Mouse (Mus musculus) lung, embryonic 15.5 days (tissue): ENCODE results near the gene Igsf8. TPM values are rescaled to one million over a fixed set of nuclear protein-coding genes. Genes with fewer than 3 reads are reported as not detected.
A peak's percentile ranks its signal among the peaks of the same experiment; 100 is the strongest.

Source experiments
- ATAC-seq: fragments of 200-750 bp; cut with Nextera tagmentation; 2 replicates; pipeline ENCODE4 v1.8.0; 2017; ENCODE audit warnings: moderate number of reproducible peaks, borderline replicate concordance; ENCODE audit not compliant: low FRiP score, low TSS enrichment; ENCODE audit errors: extremely low read depth
- H3K27ac ChIP-seq: fragments of 300-500 bp; sonication (generic); 2 replicates; pipeline ENCODE4 v1.5.1; 2015; ENCODE audit warnings: moderate library complexity, mild to moderate bottlenecking, inconsistent platforms
- H3K27me3 ChIP-seq: fragments of 300-500 bp; sonication (generic); 2 replicates; pipeline ENCODE4 v1.6.1; 2015; ENCODE audit warnings: inconsistent platforms
- H3K36me3 ChIP-seq: fragments of 300-500 bp; sonication (generic); 2 replicates; pipeline ENCODE4 v1.6.1; 2015; ENCODE audit warnings: inconsistent platforms
- H3K4me1 ChIP-seq: fragments of 300-500 bp; sonication (generic); 2 replicates; pipeline ENCODE4 v1.6.1; 2015; ENCODE audit warnings: inconsistent platforms
- H3K4me2 ChIP-seq: fragments of 300-500 bp; sonication (generic); 2 replicates; pipeline ENCODE4 v1.6.1; 2015; ENCODE audit warnings: inconsistent platforms, mild to moderate bottlenecking, moderate library complexity
- H3K4me3 ChIP-seq: fragments of 300-500 bp; sonication (generic); 2 replicates; pipeline ENCODE4 v1.5.1; 2015; ENCODE audit warnings: mild to moderate bottlenecking, inconsistent platforms
- H3K9ac ChIP-seq: fragments of 300-500 bp; sonication (generic); 2 replicates; pipeline ENCODE4 v1.6.1; 2015; ENCODE audit warnings: inconsistent platforms
- H3K9me3 ChIP-seq: fragments of 300-500 bp; sonication (generic); 2 replicates; pipeline ENCODE4 v1.6.1; 2016; ENCODE audit warnings: inconsistent platforms
- WGBS: fragments of 180-500 bp; shearing (Covaris S2); methylation state at CpG from one replicate; pipeline ENCODE4 v1.1.7; 2015; 5-methylcytosine and 5-hydroxymethylcytosine counted together
- polyA plus RNA-seq: library from polyadenylated mRNA; unstranded; fragments of >200 nt; fragmentation: Nextera tagmentation; extraction: Ambion mirVana; gene quantifications from 2 replicates; pipeline ENCODE4 v1.2.1, GENCODE M21; 2015

Gene Igsf8
- polyA plus RNA-seq, 1 experiment from 2014 or later = 46.2 TPM

GRCm38 (mm10) chr1:172306885-172307284, 45.4 kb downstream of the Igsf8 start:
- Histone ChIP-seq H3K9ac (no peak overlapping the region), H3K27me3 (no peaks in the 10 kb centered on the region), H3K4me2 (no peak overlapping the region), H3K27ac (peak overlapping the region; percentile 80; the same call in 1 of the 2 replicates), H3K4me3 (no peak overlapping the region), H3K9me3 (no peaks in the 10 kb centered on the region), H3K4me1 (peaks cover 39% of the 10 kb centered on the region), H3K36me3 (no peaks in the 10 kb centered on the region)
- no peak for ATAC-seq
- 63% methylated on average over 6 of the region's 6 CpGs for WGBS

- no peak overlapping the region for H3K4me2 ChIP-seq
- no peaks in the 10 kb centered on the region for H3K9me3 ChIP-seq
- peak overlapping the region; percentile 80 for H3K27ac ChIP-seq
- peaks cover 41% of the 10 kb centered on the region for H3K4me1 ChIP-seq
- no peak overlapping the region for H3K9ac ChIP-seq
- 48% methylated on average over 10 of the region's 10 CpGs for WGBS
- no peaks in the 10 kb centered on the region for H3K36me3 ChIP-seq
- H3K4me3 ChIP-seq = no peak overlapping the region
- no peak for ATAC-seq
- H3K27me3 ChIP-seq = no peaks in the 10 kb centered on the region
Measured at GRCm38 (mm10) chr1:172307936-172308335, 46.5 kb downstream of the Igsf8 start.

GRCm38 (mm10) chr1:172308409-172308808, 47.0 kb downstream of the Igsf8 start:
- Histone ChIP-seq H3K4me2 (no peak overlapping the region), H3K9ac (no peak overlapping the region), H3K27me3 (no peaks in the 10 kb centered on the region), H3K36me3 (no peaks in the 10 kb centered on the region), H3K4me1 (peaks cover 42% of the 10 kb centered on the region), H3K4me3 (no peak overlapping the region), H3K9me3 (no peaks in the 10 kb centered on the region), H3K27ac (peak overlapping the region; percentile 80)
- 83% methylated on average over 1 of the region's 1 CpGs for WGBS
- no peak for ATAC-seq

GRCm38 (mm10) chr1:172309699-172310398, 48.4 kb downstream of the Igsf8 start:
- Histone ChIP-seq H3K4me1 (peaks cover 42% of the 10 kb centered on the region), H3K9ac (peak overlapping the region; percentile 55), H3K27ac (peak overlapping the region; percentile 94), H3K4me3 (peak overlapping the region; percentile 35), H3K36me3 (no peaks in the 10 kb centered on the region), H3K9me3 (no peaks in the 10 kb centered on the region), H3K27me3 (no peaks in the 10 kb centered on the region), H3K4me2 (peak overlapping the region; percentile 84)
- WGBS = 2% methylated on average over 14 of the region's 14 CpGs
- peak; percentile 69 for ATAC-seq

- peak overlapping the region; percentile 95 for H3K4me2 ChIP-seq
- no peaks in the 10 kb centered on the region for H3K36me3 ChIP-seq
- no peaks in the 10 kb centered on the region for H3K9me3 ChIP-seq
- ATAC-seq = peak; percentile 15; the same call in 1 of the 2 replicates
- H3K27ac ChIP-seq = peak overlapping the region; percentile 94
- peak overlapping the region; percentile 65 for H3K9ac ChIP-seq
- H3K27me3 ChIP-seq = no peaks in the 10 kb centered on the region
- WGBS = 4% methylated on average over 22 of the region's 23 CpGs
- peaks cover 42% of the 10 kb centered on the region for H3K4me1 ChIP-seq
- peak overlapping the region; percentile 63 for H3K4me3 ChIP-seq
Measured at GRCm38 (mm10) chr1:172311248-172311906, 49.9 kb downstream of the Igsf8 start.

- peak overlapping the region; percentile 65 for H3K9ac ChIP-seq
- no peaks in the 10 kb centered on the region for H3K9me3 ChIP-seq
- peak; percentile 86 for ATAC-seq
- peaks cover 40% of the 10 kb centered on the region for H3K4me1 ChIP-seq
- peak overlapping the region; percentile 63 for H3K4me3 ChIP-seq
- WGBS = under 1% methylated on average over 34 of the region's 55 CpGs
- H3K36me3 ChIP-seq = no peaks in the 10 kb centered on the region
- H3K27ac ChIP-seq = peak overlapping the region; percentile 94
- H3K27me3 ChIP-seq = no peaks in the 10 kb centered on the region
- peak overlapping the region; percentile 95 for H3K4me2 ChIP-seq
Measured at GRCm38 (mm10) chr1:172311921-172312767, 50.7 kb downstream of the Igsf8 start.

GRCm38 (mm10) chr1:172312768-172313561, 51.5 kb downstream of the Igsf8 start:
- Histone ChIP-seq H3K27ac (no peak overlapping the region), H3K4me2 (peak overlapping the region; percentile 95), H3K4me1 (peaks cover 38% of the 10 kb centered on the region), H3K4me3 (peak overlapping the region; percentile 63), H3K36me3 (0 out of 2 replicates have a peak, but pooled peaks cover under 1% of the 10 kb centered on the region), H3K9me3 (no peaks in the 10 kb centered on the region), H3K9ac (peak overlapping the region; percentile 65), H3K27me3 (no peaks in the 10 kb centered on the region)
- peak; percentile 6; the same call in 1 of the 2 replicates for ATAC-seq
- 11% methylated on average over 16 of the region's 16 CpGs for WGBS

GRCm38 (mm10) chr1:172313613-172314411, 52.4 kb downstream of the Igsf8 start:
- H3K9me3 ChIP-seq = no peaks in the 10 kb centered on the region
- WGBS = 75% methylated on average over 10 of the region's 10 CpGs
- no peak overlapping the region for H3K27ac ChIP-seq
- H3K36me3 ChIP-seq = peaks cover 7% of the 10 kb centered on the region; the same call in 1 of the 2 replicates
- no peak overlapping the region for H3K9ac ChIP-seq
- H3K4me2 ChIP-seq = peak overlapping the region; percentile 95; the same call in 1 of the 2 replicates
- no peak overlapping the region for H3K4me3 ChIP-seq
- peaks cover 32% of the 10 kb centered on the region for H3K4me1 ChIP-seq
- no peaks in the 10 kb centered on the region for H3K27me3 ChIP-seq
- no peak for ATAC-seq

- WGBS = 79% methylated on average over 3 of the region's 3 CpGs
- no peak for ATAC-seq
- Histone ChIP-seq H3K4me1 (peaks cover 21% of the 10 kb centered on the region), H3K9ac (no peak overlapping the region), H3K9me3 (no peaks in the 10 kb centered on the region), H3K27me3 (no peaks in the 10 kb centered on the region), H3K4me2 (no peak overlapping the region), H3K36me3 (peaks cover 7% of the 10 kb centered on the region; the same call in 1 of the 2 replicates), H3K27ac (no peak overlapping the region), H3K4me3 (no peak overlapping the region)
Measured at GRCm38 (mm10) chr1:172314911-172315310, 53.5 kb downstream of the Igsf8 start.

- no peak for ATAC-seq
- Histone ChIP-seq H3K27me3 (no peaks in the 10 kb centered on the region), H3K4me2 (no peak overlapping the region), H3K27ac (no peak overlapping the region), H3K4me1 (peaks cover 6% of the 10 kb centered on the region), H3K36me3 (peaks cover 7% of the 10 kb centered on the region; the same call in 1 of the 2 replicates), H3K9me3 (no peaks in the 10 kb centered on the region), H3K4me3 (no peak overlapping the region), H3K9ac (no peak overlapping the region)
- 61% methylated on average over 18 of the region's 18 CpGs for WGBS
Measured at GRCm38 (mm10) chr1:172317431-172317830, 56.0 kb downstream of the Igsf8 start.
